ENCODE assay signal across 8 mouse cellular contexts in genomic region chr9:107632478-107632877, GRCm38 (mm10). TPM values are rescaled to one million over a fixed set of nuclear protein-coding genes. Genes with fewer than 3 reads are reported as not detected.
DNase-seq lines count a peak whose midpoint lies in the region; ATAC-seq and TF ChIP-seq lines count a peak whose summit lies in the region.

No protein-coding gene starts in this region.

- intact Hi-C loops in left cerebral cortex, postnatal 14 days (cut with DNase I): no loop called here
- intact Hi-C loops in heart, adult 2 months (cut with DNase I): loop anchor here (5.0 kb wide), 1 partner anchor 65 kb away; the partner anchor contains the start of gene Hyal2
- intact Hi-C loops in left cerebral cortex, postnatal 36 days (cut with DNase I): loop anchor here (2.0 kb wide), 1 partner anchor 20 kb away; no protein-coding TSS in a partner anchor

- WGBS in bone marrow, adult 2 months: 29% methylated on average over 6 of the region's 6 CpGs
- 0% methylated on average over 6 of the region's 6 CpGs for WGBS in heart, adult 2 months
- 66% methylated on average over 6 of the region's 6 CpGs for WGBS in kidney, embryonic 16.5 days
- WGBS in stomach, postnatal 0 days: 24% methylated on average over 6 of the region's 6 CpGs

- peak overlapping the region; percentile 98 for H3K9ac ChIP-seq in heart, adult 2 months (ENCODE audit: low read depth, low read length)
- H3K9ac ChIP-seq in kidney, embryonic 16.5 days (replicated peaks; ENCODE audit: low read length): peak overlapping the region; percentile 94
- H3K9ac ChIP-seq in stomach, postnatal 0 days (ENCODE audit: low read length): peak overlapping the region; percentile 94

- H3K4me3 ChIP-seq in bone marrow, adult 2 months (replicated peaks; ENCODE audit: control insufficient read depth, low read depth, low read length): peak overlapping the region; percentile 85
- peak overlapping the region; percentile 86 for H3K4me3 ChIP-seq in heart, adult 2 months
- peak overlapping the region; percentile 94 for H3K4me3 ChIP-seq in kidney, embryonic 16.5 days (ENCODE audit: low read length)
- H3K4me3 ChIP-seq in stomach, postnatal 0 days (ENCODE audit: low read depth, low read length): peak overlapping the region; percentile 83

- peaks cover 6% of the 10 kb centered on the region for H3K79me2 ChIP-seq in heart, adult 2 months (replicated peaks; ENCODE audit: control insufficient read depth, insufficient read depth, low read length)

- ATAC-seq in kidney, embryonic 16.5 days (ENCODE audit: low FRiP score, low TSS enrichment): no peak
- no peak for ATAC-seq in stomach, postnatal 0 days (ENCODE audit: low FRiP score, low TSS enrichment)

- peaks cover 12% of the 10 kb centered on the region; the same call in 1 of the 2 replicates for H3K4me1 ChIP-seq in bone marrow, adult 2 months (ENCODE audit: control insufficient read depth, insufficient read depth, low read length)
- H3K4me1 ChIP-seq in heart, adult 2 months (ENCODE audit: control insufficient read depth, insufficient read depth, low read length): peaks cover 29% of the 10 kb centered on the region
- H3K4me1 ChIP-seq in kidney, embryonic 16.5 days (ENCODE audit: insufficient read depth, low read length): peaks cover 72% of the 10 kb centered on the region
- peaks cover 21% of the 10 kb centered on the region for H3K4me1 ChIP-seq in stomach, postnatal 0 days (replicated peaks; ENCODE audit: control insufficient read depth, insufficient read depth)

- H3K27ac ChIP-seq in bone marrow, adult 2 months (ENCODE audit: control insufficient read depth, insufficient read depth, low read depth, low read length, poor library complexity): peak overlapping the region; percentile 96
- H3K27ac ChIP-seq in heart, adult 2 months: peak overlapping the region; percentile 97
- H3K27ac ChIP-seq in kidney, embryonic 16.5 days (ENCODE audit: low read length): peak overlapping the region; percentile 94
- H3K27ac ChIP-seq in stomach, postnatal 0 days (replicated peaks): peak overlapping the region; percentile 93

- peak overlapping the region; percentile 98 for H3K4me2 ChIP-seq in kidney, embryonic 16.5 days (replicated peaks; ENCODE audit: low read depth, low read length)
- H3K4me2 ChIP-seq in stomach, postnatal 0 days (replicated peaks; ENCODE audit: low read depth): peak overlapping the region; percentile 99

- H3K36me3 ChIP-seq in heart, adult 2 months (ENCODE audit: control insufficient read depth, insufficient read depth, low read length): peaks cover 6% of the 10 kb centered on the region; the same call in 1 of the 2 replicates
- 0 out of 2 replicates have a peak, but pooled peaks cover 7% of the 10 kb centered on the region for H3K36me3 ChIP-seq in kidney, embryonic 16.5 days (ENCODE audit: insufficient read depth, low read length)
- H3K36me3 ChIP-seq in stomach, postnatal 0 days (ENCODE audit: control insufficient read depth, insufficient read depth, low read length): no peaks in the 10 kb centered on the region

- DNase-seq in left cerebral cortex, adult 18-20 months (ENCODE audit: low spot score in 2 of 2): peak; percentile 40 to 45
- DNase-seq in left cerebral cortex, postnatal 14 days (ENCODE audit: low spot score in 2 of 2): no peak
- peak; percentile 79 to 82 for DNase-seq in heart, adult 2 months
- peak; percentile 85 for DNase-seq in lung, postnatal 36 days
- DNase-seq in stomach, postnatal 0 days (ENCODE audit: low spot score): no peak
- no peak for DNase-seq in left cerebral cortex, postnatal 36 days (ENCODE audit: low spot score in 2 of 2)

- TF ChIP-seq CTCF in bone marrow, adult 2 months (IDR thresholded peaks at IDR 0.05; ENCODE audit: control insufficient read depth, insufficient read depth, low read length): no peak
- TF ChIP-seq CTCF in heart, adult 2 months (IDR thresholded peaks at IDR 0.05): no peak
- TF ChIP-seq CTCF in stomach, postnatal 0 days (IDR thresholded peaks at IDR 0.05; ENCODE audit: low read depth): no peak

- H3K9me3 ChIP-seq in kidney, embryonic 16.5 days (ENCODE audit: low read length): no peaks in the 10 kb centered on the region
- H3K9me3 ChIP-seq in stomach, postnatal 0 days (ENCODE audit: control insufficient read depth, low read length): no peaks in the 10 kb centered on the region

- peak; percentile 67 for TF ChIP-seq POLR2A in bone marrow, adult 2 months (IDR thresholded peaks at IDR 0.05; ENCODE audit: borderline replicate concordance, control insufficient read depth, low read depth, low read length)
- peak; percentile 29; the same call in 1 of the 2 replicates for TF ChIP-seq POLR2A in heart, adult 2 months (IDR thresholded peaks at IDR 0.05; ENCODE audit: insufficient read depth, low read depth, low read length)

- TF ChIP-seq EP300 in heart, adult 2 months (IDR thresholded peaks at IDR 0.05; ENCODE audit: insufficient read depth, low read depth, low read length): no peak
- TF ChIP-seq EP300 in stomach, postnatal 0 days (optimal IDR thresholded peaks at IDR 0.05): no peak

- no peaks in the 10 kb centered on the region for H3K27me3 ChIP-seq in heart, adult 2 months (ENCODE audit: control insufficient read depth, insufficient read depth, low read length)
- no peaks in the 10 kb centered on the region for H3K27me3 ChIP-seq in kidney, embryonic 16.5 days (ENCODE audit: insufficient read depth, low read length)
- no peaks in the 10 kb centered on the region for H3K27me3 ChIP-seq in stomach, postnatal 0 days (ENCODE audit: control insufficient read depth, insufficient read depth, low read length)

RNA-seq across cellular contexts. Expression of gene Gnai2, which starts 2.7 kb away (rescaled TPM):
- 100 to 1,000 TPM; 222 to 239 TPM for total RNA-seq in left cerebral cortex, adult 18-20 months (2021)
- 100 to 1,000 TPM; 205 to 220 TPM for total RNA-seq in left cerebral cortex, postnatal 14 days (2021)
- polyA plus RNA-seq in bone marrow, adult 2 months (2011; ENCODE audit: insufficient read depth, insufficient read length, low replicate concordance, missing spikeins): 198 and 273 TPM in 2 replicates
- total RNA-seq in heart, adult 2 months (2021): 100 to 1,000 TPM; 243 to 250 TPM
- 311 and 386 TPM in 2 replicates for polyA plus RNA-seq in heart, adult 2 months (2012; rRNA removed)
- 447 and 455 TPM in 2 replicates for polyA plus RNA-seq in kidney, embryonic 16.5 days (2015; fragmentation: Nextera tagmentation; extraction: Ambion mirVana)
- 189 and 195 TPM in 2 replicates for polyA plus RNA-seq in stomach, postnatal 0 days (2015; fragmentation: Nextera tagmentation; extraction: Ambion mirVana)
- 100 to 1,000 TPM; 215 to 221 TPM for total RNA-seq in left cerebral cortex, postnatal 36 days (2021)

RNA-seq across cellular contexts. Expression of gene Sema3b, which starts 23.4 kb away (rescaled TPM):
- 1 to 10 TPM; 3.5 to 4.5 TPM for total RNA-seq in left cerebral cortex, adult 18-20 months (2021)
- 1 to 10 TPM; 3.2 to 3.8 TPM for total RNA-seq in left cerebral cortex, postnatal 14 days (2021)
- 2.1 TPM in 1 of 2 replicates, not detected in the other for polyA plus RNA-seq in bone marrow, adult 2 months (2011; ENCODE audit: insufficient read depth, insufficient read length, low replicate concordance, missing spikeins)
- 10 to 100 TPM; 19.9 to 24.2 TPM for total RNA-seq in heart, adult 2 months (2021)
- 33.7 and 39.1 TPM in 2 replicates for polyA plus RNA-seq in heart, adult 2 months (2012; rRNA removed)
- polyA plus RNA-seq in kidney, embryonic 16.5 days (2015; fragmentation: Nextera tagmentation; extraction: Ambion mirVana): 31.3 TPM in 2 replicates
- polyA plus RNA-seq in stomach, postnatal 0 days (2015; fragmentation: Nextera tagmentation; extraction: Ambion mirVana): 16.3 and 19.1 TPM in 2 replicates
- 1 to 10 TPM; 2.6 to 3.1 TPM for total RNA-seq in left cerebral cortex, postnatal 36 days (2021)

RNA-seq across cellular contexts. Expression of gene Slc38a3, which starts 36.9 kb away (rescaled TPM):
- 10 to 100 TPM; 66.6 to 84.4 TPM for total RNA-seq in left cerebral cortex, adult 18-20 months (2021)
- total RNA-seq in left cerebral cortex, postnatal 14 days (2021): 10 to 100 TPM; 79.5 to 87.1 TPM
- 1.8 and 4.7 TPM in 2 replicates for polyA plus RNA-seq in bone marrow, adult 2 months (2011; ENCODE audit: insufficient read depth, insufficient read length, low replicate concordance, missing spikeins)
- 10 to 100 TPM; 71.5 to 88.3 TPM for total RNA-seq in heart, adult 2 months (2021)
- 162 and 314 TPM in 2 replicates for polyA plus RNA-seq in heart, adult 2 months (2012; rRNA removed)
- polyA plus RNA-seq in kidney, embryonic 16.5 days (2015; fragmentation: Nextera tagmentation; extraction: Ambion mirVana): 12.4 and 12.9 TPM in 2 replicates
- 0.95 and 1.1 TPM in 2 replicates for polyA plus RNA-seq in stomach, postnatal 0 days (2015; fragmentation: Nextera tagmentation; extraction: Ambion mirVana)
- total RNA-seq in left cerebral cortex, postnatal 36 days (2021): 10 to 100 TPM; 66.3 to 66.8 TPM

RNA-seq across cellular contexts. Expression of gene Ifrd2, which starts 45.0 kb away (rescaled TPM):
- total RNA-seq in left cerebral cortex, adult 18-20 months (2021): 10 to 100 TPM; 11.3 to 11.9 TPM
- 1 to 10 TPM; 8.9 to 9.7 TPM for total RNA-seq in left cerebral cortex, postnatal 14 days (2021)
- polyA plus RNA-seq in bone marrow, adult 2 months (2011; ENCODE audit: insufficient read depth, insufficient read length, low replicate concordance, missing spikeins): 172 and 173 TPM in 2 replicates
- 10 to 100 TPM; 39.9 to 51.4 TPM for total RNA-seq in heart, adult 2 months (2021)
- polyA plus RNA-seq in heart, adult 2 months (2012; rRNA removed): 43.7 and 54.5 TPM in 2 replicates
- 60.7 and 64.3 TPM in 2 replicates for polyA plus RNA-seq in kidney, embryonic 16.5 days (2015; fragmentation: Nextera tagmentation; extraction: Ambion mirVana)
- 35.5 and 42.7 TPM in 2 replicates for polyA plus RNA-seq in stomach, postnatal 0 days (2015; fragmentation: Nextera tagmentation; extraction: Ambion mirVana)
- total RNA-seq in left cerebral cortex, postnatal 36 days (2021): 10 to 100 TPM; 11.1 to 13.8 TPM

RNA-seq across cellular contexts. Expression of gene Gnat1, which starts 47.0 kb away (rescaled TPM):
- under 1 TPM; 0.35 to 0.73 TPM for total RNA-seq in left cerebral cortex, adult 18-20 months (2021)
- under 1 TPM; 0.42 to 0.66 TPM for total RNA-seq in left cerebral cortex, postnatal 14 days (2021)
- not detected in 2 replicates for polyA plus RNA-seq in bone marrow, adult 2 months (2011; ENCODE audit: insufficient read depth, insufficient read length, low replicate concordance, missing spikeins)
- not detected for total RNA-seq in heart, adult 2 months (2021)
- not detected in 2 replicates for polyA plus RNA-seq in heart, adult 2 months (2012; rRNA removed)
- polyA plus RNA-seq in kidney, embryonic 16.5 days (2015; fragmentation: Nextera tagmentation; extraction: Ambion mirVana): 2.8 and 3.0 TPM in 2 replicates
- 2.1 and 2.9 TPM in 2 replicates for polyA plus RNA-seq in stomach, postnatal 0 days (2015; fragmentation: Nextera tagmentation; extraction: Ambion mirVana)
- total RNA-seq in left cerebral cortex, postnatal 36 days (2021): 1 to 10 TPM in 1 of 2 experiments, under 1 TPM in 1; 0.41 to 1.2 TPM

Comparison
In these comparisons a context has a peak if more than half of its experiments do, and no peak if none do; other contexts are left out.
1. DNase-seq: peak in left cerebral cortex, adult 18-20 months (2 of 2), heart, adult 2 months (2 of 2) and lung, postnatal 36 days (single experiment); none in left cerebral cortex, postnatal 14 days (0 of 2), stomach, postnatal 0 days (single experiment) and left cerebral cortex, postnatal 36 days (0 of 2).
2. Peak in every context shown above with its lines, with median percentiles within 50 percentile points of each other: H3K27ac ChIP-seq, H3K4me3 ChIP-seq and H3K9ac ChIP-seq.